Mouse (Mus musculus) CH12.LX (cell line): ENCODE data around the gene Rest. TPM values are rescaled to one million over a fixed set of nuclear protein-coding genes. Genes with fewer than 3 reads are reported as not detected.

Experiments used
- DNase-seq: peaks from one replicate; pipeline ENCODE4 v3.0.0-alpha.2; 2013; ENCODE audit errors: extremely low read depth
- H3K27ac ChIP-seq: 2 replicates; pipeline ENCODE4 v1.5.1; 2012; ENCODE audit warnings: low read depth, mild to moderate bottlenecking, control low read depth, moderate library complexity; ENCODE audit not compliant: insufficient read depth
- H3K27me3 ChIP-seq: replicated peaks from 2 replicates; pipeline ENCODE3; 2012; ENCODE audit warnings: inconsistent platforms
- H3K36me3 ChIP-seq, 2 experiments: replicated peaks in 1 of 2; 2 replicates each; pipeline versions ENCODE3 to v1.6.1; 2012; ENCODE audit warnings: inconsistent platforms in 1 of 2, low read length in 1 of 2, mild to moderate bottlenecking in 1 of 2, mixed read lengths in 1 of 2, moderate library complexity in 1 of 2; ENCODE audit not compliant: control insufficient read depth in 1 of 2, insufficient read depth in 1 of 2
- H3K4me1 ChIP-seq, 2 experiments: 2 replicates each; pipeline ENCODE4 v1.6.1; 2012; ENCODE audit warnings: inconsistent platforms in 1 of 2, moderate library complexity in 1 of 2; ENCODE audit not compliant: insufficient read depth in 2 of 2, control insufficient read depth in 1 of 2
- H3K4me2 ChIP-seq: 2 replicates; pipeline ENCODE4 v1.6.1; 2012; ENCODE audit warnings: low read depth, mild to moderate bottlenecking, control low read depth; ENCODE audit not compliant: poor library complexity, insufficient read depth, severe bottlenecking
- H3K4me3 ChIP-seq, 3 experiments: fragments of 150-350 bp in 1 of 3; sonication (generic) in 1 of 3; replicated peaks in 1 of 3; 2 replicates each; pipeline versions ENCODE3 to v1.5.1; 2011 to 2012; ENCODE audit warnings: low read depth in 2 of 3, low read length in 2 of 3, mild to moderate bottlenecking in 2 of 3, moderate library complexity in 2 of 3, control low read depth in 1 of 3, improper control_type of control experiment in 1 of 3, inconsistent platforms in 1 of 3, mixed read lengths in 1 of 3; ENCODE audit not compliant: poor library complexity in 1 of 3
- H3K79me2 ChIP-seq: replicated peaks from 2 replicates; pipeline ENCODE4 v1.6.1; 2012; ENCODE audit warnings: mild to moderate bottlenecking, moderate library complexity; ENCODE audit not compliant: control insufficient read depth, poor library complexity, insufficient read depth, severe bottlenecking; ENCODE audit errors: extremely low read depth
- H3K9ac ChIP-seq: 2 replicates; pipeline ENCODE4 v1.6.1; 2012; ENCODE audit warnings: low read depth, mild to moderate bottlenecking, control low read depth, moderate library complexity; ENCODE audit not compliant: insufficient read depth
- H3K9me3 ChIP-seq: replicated peaks from 2 replicates; pipeline ENCODE3; 2012; ENCODE audit warnings: low read length, inconsistent platforms, mixed read lengths
- BHLHE40 ChIP-seq: IDR thresholded peaks from 2 replicates; pipeline ENCODE4 v1.6.1; 2011; ENCODE audit warnings: mild to moderate bottlenecking, low read depth, low read length, improper control_type of control experiment
- CHD1 ChIP-seq: IDR thresholded peaks from 2 replicates; pipeline ENCODE4 v1.6.1; 2012; ENCODE audit warnings: low read depth, low read length, improper control_type of control experiment, inconsistent platforms
- CHD2 ChIP-seq: IDR thresholded peaks from 2 replicates; pipeline ENCODE4 v1.6.1; 2011; ENCODE audit warnings: low read length, improper control_type of control experiment
- CTCF ChIP-seq, 2 experiments: IDR thresholded peaks in 1 of 2; conservative IDR thresholded peaks in 1 of 2; 2 replicates each; pipeline ENCODE4 v1.5.1; 2011 to 2012; ENCODE audit warnings: low read depth in 2 of 2, low read length in 2 of 2, improper control_type of control experiment in 1 of 2, inconsistent platforms in 1 of 2, mild to moderate bottlenecking in 1 of 2, moderate library complexity in 1 of 2
- E2F4 ChIP-seq: IDR thresholded peaks from 2 replicates; pipeline ENCODE4 v1.6.1; 2011; ENCODE audit warnings: low read depth, low read length, improper control_type of control experiment; ENCODE audit not compliant: insufficient replicate concordance
- ELF1 ChIP-seq: IDR thresholded peaks from 2 replicates; pipeline ENCODE4 v1.6.1; 2014; ENCODE audit warnings: low read depth, mild to moderate bottlenecking, inconsistent platforms, low read length, improper control_type of control experiment
- EP300 ChIP-seq: IDR thresholded peaks from 2 replicates; pipeline ENCODE4 v1.6.1; 2011; ENCODE audit warnings: low read length, improper control_type of control experiment
- ETS1 ChIP-seq: conservative IDR thresholded peaks from 2 replicates; pipeline ENCODE4 v1.6.1; 2012; ENCODE audit warnings: low read depth, mild to moderate bottlenecking, inconsistent platforms, low read length, improper control_type of control experiment, moderate library complexity
- JUN ChIP-seq: IDR thresholded peaks from 2 replicates; pipeline ENCODE4 v1.6.1; 2011; ENCODE audit warnings: low read depth, mild to moderate bottlenecking, low read length, improper control_type of control experiment, moderate library complexity; ENCODE audit not compliant: insufficient read depth
- JUND ChIP-seq: conservative IDR thresholded peaks from 2 replicates; pipeline ENCODE4 v1.6.1; 2011; ENCODE audit warnings: low read depth, low read length, improper control_type of control experiment
- KAT2A ChIP-seq: IDR thresholded peaks from 2 replicates; pipeline ENCODE4 v1.6.1; 2012; ENCODE audit warnings: low read length, improper control_type of control experiment, inconsistent platforms; ENCODE audit not compliant: insufficient replicate concordance
- MAX ChIP-seq: IDR thresholded peaks from 2 replicates; pipeline ENCODE4 v1.6.1; 2011; ENCODE audit warnings: low read length, improper control_type of control experiment
- MEF2A ChIP-seq: IDR thresholded peaks from 2 replicates; pipeline ENCODE4 v1.6.1; 2014; ENCODE audit warnings: low read depth, mild to moderate bottlenecking, inconsistent platforms, low read length, improper control_type of control experiment, borderline replicate concordance
- MXI1 ChIP-seq: IDR thresholded peaks from 2 replicates; pipeline ENCODE4 v1.6.1; 2011; ENCODE audit warnings: mild to moderate bottlenecking, low read depth, low read length, improper control_type of control experiment
- MYC ChIP-seq: IDR thresholded peaks from 2 replicates; pipeline ENCODE4 v1.6.1; 2011; ENCODE audit warnings: low read depth, mild to moderate bottlenecking, improper control_type of control experiment, low read length
- NELFE ChIP-seq: IDR thresholded peaks from 2 replicates; pipeline ENCODE4 v1.6.1; 2011; ENCODE audit warnings: low read depth, low read length, improper control_type of control experiment
- PAX5 ChIP-seq: IDR thresholded peaks from 2 replicates; pipeline ENCODE4 v1.6.1; 2012; ENCODE audit warnings: low read length, inconsistent platforms, mixed read lengths
- POLR2A ChIP-seq: IDR thresholded peaks from 2 replicates; pipeline ENCODE4 v1.6.1; 2011; ENCODE audit warnings: low read depth, mild to moderate bottlenecking, improper control_type of control experiment, low read length
- RCOR1 ChIP-seq: conservative IDR thresholded peaks from 2 replicates; pipeline ENCODE4 v1.6.1; 2012; ENCODE audit warnings: low read depth, mild to moderate bottlenecking, inconsistent platforms, low read length, improper control_type of control experiment
- SMC3 ChIP-seq: IDR thresholded peaks from 2 replicates; pipeline ENCODE4 v1.6.1; 2011; ENCODE audit warnings: low read depth, low read length, improper control_type of control experiment
- TBP ChIP-seq: conservative IDR thresholded peaks from 2 replicates; pipeline ENCODE4 v1.6.1; 2011; ENCODE audit warnings: low read depth, low read length, improper control_type of control experiment
- TCF12 ChIP-seq: IDR thresholded peaks from 2 replicates; pipeline ENCODE4 v1.6.1; 2014; ENCODE audit warnings: low read depth, mild to moderate bottlenecking, inconsistent platforms, low read length, improper control_type of control experiment
- USF1 ChIP-seq: IDR thresholded peaks from 2 replicates; pipeline ENCODE4 v1.6.1; 2014; ENCODE audit warnings: low read depth, mild to moderate bottlenecking, inconsistent platforms, low read length, improper control_type of control experiment
- ZKSCAN1 ChIP-seq: IDR thresholded peaks from 2 replicates; pipeline ENCODE4 v1.6.1; 2012; ENCODE audit warnings: low read depth, inconsistent platforms, low read length, improper control_type of control experiment, borderline replicate concordance
- ZMIZ1 ChIP-seq: IDR thresholded peaks from 2 replicates; pipeline ENCODE4 v1.6.1; 2012; ENCODE audit warnings: low read depth, mild to moderate bottlenecking, inconsistent platforms, low read length, improper control_type of control experiment
- ZNF384 ChIP-seq: IDR thresholded peaks from 2 replicates; pipeline ENCODE4 v1.6.1; 2012; ENCODE audit warnings: low read depth, low read length, improper control_type of control experiment, inconsistent platforms
- dilution Hi-C: fragments of 300-500 bp; cut with MboI; formaldehyde crosslinking; loops from 2 replicates; pipeline ENCODE4 v1.14.3; 2020; ENCODE audit warnings: low sequenced_read_pairs; ENCODE audit not compliant: extremely low pct_unique_long_range_greater_than_20kb, extremely low pct_ligation_motif_present
- in situ Hi-C: fragments of 300-500 bp; cut with MboI; formaldehyde crosslinking; loops from 3 replicates; pipeline ENCODE4 v1.14.3; 2019; ENCODE audit warnings: low sequenced_read_pairs, low pct_ligation_motif_present, low pct_unique_long_range_greater_than_20kb, mixed read lengths
- polyA plus RNA-seq: library from polyadenylated mRNA; unstranded; fragments of >175 nt; gene quantifications from 2 replicates; pipeline ENCODE4 v1.2.1, GENCODE M21; 2012; ENCODE audit warnings: low read depth; ENCODE audit not compliant: insufficient read length
- total RNA-seq, 2 experiments: library from RNA; depleted of rRNA; stranded (reverse); fragments of 300-350 nt in 1 of 2; fragments of >200 nt in 1 of 2; gene quantifications; 2 replicates each; pipeline ENCODE4 v1.2.3; 2012 to 2014

Rest gene
- total and polyA plus RNA-seq, 3 experiments: 7.8 to 16.8 (median 15.9) TPM

DNA sequence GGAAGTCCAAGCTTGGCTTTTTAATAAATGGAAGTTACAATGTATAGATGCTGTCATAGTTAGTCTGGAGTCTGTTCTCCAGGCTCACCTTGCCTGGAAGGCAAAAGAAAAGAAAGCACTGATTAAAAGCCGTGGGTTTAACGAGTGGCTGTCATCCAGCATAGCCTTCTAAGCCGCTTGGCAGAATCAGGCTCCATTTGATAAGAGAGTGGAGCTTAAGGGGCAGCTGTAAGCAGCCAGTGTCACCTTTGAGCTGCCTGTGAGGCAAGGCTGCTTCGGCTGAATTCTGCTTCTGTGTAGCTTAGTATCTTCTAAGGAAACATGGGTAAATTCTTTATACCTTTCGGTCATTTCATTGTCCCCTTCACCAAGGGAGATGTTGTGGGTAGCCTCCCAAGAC, 21.6 kb downstream of the Rest start:
- no peak overlapping the region for H3K9ac ChIP-seq
- DNase-seq: no peak
- no peak overlapping the region for H3K27ac ChIP-seq
- dilution Hi-C loops: no loop called here
- peaks cover 13% of the 10 kb centered on the region for H3K79me2 ChIP-seq
- no peaks in the 10 kb centered on the region for H3K9me3 ChIP-seq
- peaks cover 43 to 60% of the 10 kb centered on the region in 2 experiments for H3K36me3 ChIP-seq
- in situ Hi-C loops: no loop called here
- H3K4me1 ChIP-seq: peaks cover 24 to 71% of the 10 kb centered on the region in 2 experiments
- no peak for TF ChIP-seq CHD2
- TF ChIP-seq ZKSCAN1: no peak
- TF ChIP-seq NELFE: no peak
- no peak overlapping the region for H3K4me2 ChIP-seq
- no peaks in the 10 kb centered on the region for H3K27me3 ChIP-seq
- no peak overlapping the region for H3K4me3 ChIP-seq

- TF ChIP-seq RCOR1 (no peak), KAT2A (no peak), ZMIZ1 (no peak), BHLHE40 (no peak)
- Histone ChIP-seq H3K4me3 (no peak overlapping the region), H3K9me3 (no peaks in the 10 kb centered on the region), H3K4me1 (peaks cover 24 to 78% of the 10 kb centered on the region in 2 experiments), H3K79me2 (peaks cover 11% of the 10 kb centered on the region), H3K4me2 (no peak overlapping the region), H3K9ac (no peak overlapping the region), H3K36me3 (peaks cover 40 to 59% of the 10 kb centered on the region in 2 experiments), H3K27ac (no peak overlapping the region), H3K27me3 (no peaks in the 10 kb centered on the region)
- DNase-seq: no peak
- in situ Hi-C loops: no loop called here
- dilution Hi-C loops: no loop called here
These were observed 22.6 kb downstream of the Rest start for GRCm38 (mm10) chr5:77287901-77288300.

DNA sequence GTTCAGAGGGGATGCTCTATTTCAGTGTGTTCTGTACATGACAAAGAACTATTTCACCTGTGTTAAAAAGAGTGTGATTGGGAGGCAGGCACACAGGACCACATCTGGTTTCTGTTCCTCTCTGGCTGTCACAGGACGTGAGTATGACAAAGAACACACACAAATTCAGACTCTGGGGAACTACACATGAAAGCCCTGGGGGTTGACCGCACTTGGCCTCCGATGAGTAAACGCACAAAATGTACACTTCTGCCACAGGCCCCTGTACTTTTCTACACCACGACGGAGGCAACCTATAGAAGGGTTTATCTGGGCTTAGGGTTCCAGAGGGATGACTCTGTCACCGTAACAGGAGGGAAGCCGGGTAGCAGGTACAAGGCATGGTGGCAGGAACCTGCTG, 24.4 kb downstream of the Rest start:
- peak overlapping the region; percentile 83 for H3K27ac ChIP-seq
- dilution Hi-C loops: no loop called here
- in situ Hi-C loops: no loop called here
- peak; percentile 100 for TF ChIP-seq EP300
- peak; percentile 81 for TF ChIP-seq MXI1
- TF ChIP-seq CHD1: no peak
- TF ChIP-seq ELF1: peak; percentile 43; the same call in 1 of the 2 replicates
- 0 out of 2 replicates have a peak, but pooled peaks have one; percentile 7 for TF ChIP-seq TBP
- TF ChIP-seq JUN: peak; percentile 82
- TF ChIP-seq CHD2: peak; percentile 92
- TF ChIP-seq TCF12: peak; percentile 99
- TF ChIP-seq MAX: peak; percentile 49; the same call in 1 of the 2 replicates
- TF ChIP-seq ZKSCAN1: no peak
- peak; percentile 5; the same call in 1 of the 2 replicates for TF ChIP-seq SMC3
- TF ChIP-seq MYC: peak; percentile 73
- TF ChIP-seq JUND: peak; percentile 79
- peak; percentile 98 for TF ChIP-seq ETS1
- TF ChIP-seq MEF2A: peak; percentile 96
- peak; percentile 99 for TF ChIP-seq RCOR1
- no peak for TF ChIP-seq POLR2A
- TF ChIP-seq USF1: no peak
- TF ChIP-seq ZNF384: peak; percentile 41; the same call in 1 of the 2 replicates
- TF ChIP-seq PAX5: no peak
- no peak for TF ChIP-seq CTCF (conservative IDR thresholded peaks at IDR 0.05 in 1 of 2, IDR thresholded peaks at IDR 0.05 in 1 of 2; ENCODE audit: low read depth in 2 of 2, low read length in 2 of 2)
- peak; percentile 99 for TF ChIP-seq BHLHE40
- TF ChIP-seq E2F4: peak; percentile 35; the same call in 1 of the 2 replicates

More for the DNA sequence above, 24.4 kb downstream of the Rest start:
- H3K4me1 ChIP-seq: peaks cover 31 to 84% of the 10 kb centered on the region in 2 experiments
- H3K4me3 ChIP-seq: no peak overlapping the region
- peaks cover 11% of the 10 kb centered on the region for H3K79me2 ChIP-seq
- DNase-seq: peak; percentile 93
- H3K9me3 ChIP-seq: no peaks in the 10 kb centered on the region
- peaks cover 47 to 64% of the 10 kb centered on the region in 2 experiments for H3K36me3 ChIP-seq
- H3K27me3 ChIP-seq: no peaks in the 10 kb centered on the region
- H3K9ac ChIP-seq: no peak overlapping the region
- peak overlapping the region; percentile 19 for H3K4me2 ChIP-seq
